Mouse (Mus musculus) bone marrow, adult 2 months (tissue): ENCODE data around the gene Gm19426.

Experiments
- CTCF ChIP-seq: fragments of 200-500 bp; IDR thresholded peaks from 2 replicates; pipeline ENCODE4 v1.5.1; 2011; ENCODE audit warnings: low read length, control low read depth; ENCODE audit not compliant: control insufficient read depth, insufficient read depth
- POLR2A ChIP-seq: fragments of 200-500 bp; IDR thresholded peaks from 2 replicates; pipeline ENCODE4 v1.6.1; 2011; ENCODE audit warnings: low read depth, mild to moderate bottlenecking, control low read depth, low read length, borderline replicate concordance; ENCODE audit not compliant: control insufficient read depth

DNA sequence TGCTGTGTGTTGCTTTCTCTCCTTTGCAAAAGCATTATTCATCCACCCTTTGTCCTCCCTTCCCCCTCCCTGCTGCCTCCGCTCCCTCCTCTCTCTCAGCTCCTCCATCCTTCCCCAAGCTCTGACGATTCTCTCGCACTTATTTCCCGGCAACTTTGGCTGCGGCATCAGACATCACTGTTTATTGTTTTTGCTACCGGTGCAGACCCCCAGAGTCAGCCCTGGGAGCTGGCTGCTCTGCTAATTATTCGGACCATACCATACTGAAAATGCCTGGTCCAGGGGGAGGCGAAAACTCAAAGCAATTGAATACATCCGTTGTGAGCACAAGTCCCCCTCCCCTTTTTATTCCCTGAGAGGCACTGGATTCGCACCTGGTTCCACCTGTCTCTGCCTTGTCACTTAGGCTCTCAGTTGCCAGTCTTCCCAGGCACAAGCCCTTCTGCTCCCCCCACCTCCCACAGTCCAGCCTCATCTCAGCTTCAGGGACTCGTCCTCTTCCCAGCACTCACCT, 9.0 kb downstream of the Gm19426 start:
- TF ChIP-seq CTCF (no peak), POLR2A (no peak)
